Mouse (Mus musculus): ENCODE data around the gene Tmco3. TPM values are rescaled to one million over a fixed set of nuclear protein-coding genes. Genes with fewer than 3 reads are reported as not detected.

Tmco3 gene
- total and polyA plus RNA-seq, 3 experiments = 11.8 to 20.3 TPM; not detected in 1

- Histone ChIP-seq H3K4me3 (ENCODE audit: control insufficient read depth in 1 of 2, insufficient read depth in 1 of 2, low read depth in 2 of 2, low read length in 2 of 2) (no peak overlapping the region), H3K36me3 (ENCODE audit: control insufficient read depth in 1 of 2, insufficient read depth in 2 of 2, low read length in 2 of 2) (no peaks in the 10 kb centered on the region; a peak in 1 of 4 replicates), H3K9me3 (replicated peaks; ENCODE audit: insufficient read depth, low read length) (no peaks in the 10 kb centered on the region), H3K4me1 (ENCODE audit: control insufficient read depth in 1 of 2, insufficient read depth in 2 of 2, low read length in 2 of 2) (no peaks in the 10 kb centered on the region), H3K79me2 (ENCODE audit: control insufficient read depth, insufficient read depth, low read length, poor library complexity) (no peaks in the 10 kb centered on the region), H3K27ac (ENCODE audit: control insufficient read depth, low read depth, low read length) (no peak overlapping the region), H3K27me3 (ENCODE audit: control insufficient read depth in 1 of 2, insufficient read depth in 2 of 2, low read length in 2 of 2) (no peaks in the 10 kb centered on the region), H3K9ac (ENCODE audit: control insufficient read depth, low read depth, low read length, poor library complexity, severe bottlenecking) (no peak overlapping the region)
- DNase-seq (ENCODE audit: low read depth, low spot score) = peak; percentile 35
- TF ChIP-seq MAZ (IDR thresholded peaks at IDR 0.05; ENCODE audit: low read depth, low read length) = no peak
- TF ChIP-seq CTCF (IDR thresholded peaks at IDR 0.05 in 2 of 3, conservative IDR thresholded peaks at IDR 0.05 in 1 of 3; ENCODE audit: control insufficient read depth in 1 of 3, insufficient read depth in 1 of 3, low read depth in 2 of 3, low read length in 3 of 3, poor library complexity in 1 of 3, severe bottlenecking in 1 of 3) = peak; percentile 14 to 36 (median 27)
These were observed 17.9 kb downstream of the Tmco3 start for GRCm38 (mm10) chr8:13305884-13306283.

DNA sequence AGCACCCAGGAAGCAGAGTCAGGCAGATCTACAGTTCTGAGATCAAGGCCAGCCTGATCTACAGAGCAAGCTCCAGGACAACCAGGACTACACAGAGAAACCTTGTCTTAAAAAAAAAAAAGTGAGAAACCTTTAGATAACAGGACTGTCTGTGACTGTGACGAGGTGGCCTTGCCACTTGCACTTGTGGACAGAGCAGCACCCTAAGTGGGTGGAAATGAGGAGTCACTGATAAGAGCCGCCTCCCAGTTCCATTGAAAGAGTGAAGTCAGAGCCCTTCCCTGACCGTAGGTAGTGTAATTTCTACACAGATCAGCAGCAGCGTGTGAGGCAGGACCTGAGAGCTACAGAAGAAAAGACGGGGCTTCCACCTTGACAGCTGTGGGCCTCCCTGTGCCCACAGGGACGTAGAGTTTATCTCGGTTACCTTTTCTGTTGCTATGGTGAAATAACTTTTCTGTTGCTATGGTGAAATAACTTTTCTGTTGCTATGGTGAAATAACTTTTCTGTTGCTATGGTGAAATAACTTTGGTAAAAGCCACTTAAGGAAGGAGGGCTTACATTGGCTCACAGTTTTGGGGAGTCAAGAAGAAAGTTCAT lies 18.4 kb downstream of the Tmco3 start:
- DNase-seq (ENCODE audit: low read depth, low spot score) = peak; percentile 32
- no peaks in the 10 kb centered on the region for H3K9me3 ChIP-seq (replicated peaks; ENCODE audit: insufficient read depth, low read length)
- H3K4me1 ChIP-seq (ENCODE audit: control insufficient read depth in 1 of 2, insufficient read depth in 2 of 2, low read length in 2 of 2) = no peaks in the 10 kb centered on the region
- no peak overlapping the region for H3K27ac ChIP-seq (ENCODE audit: control insufficient read depth, low read depth, low read length)
- H3K27me3 ChIP-seq (ENCODE audit: control insufficient read depth in 1 of 2, insufficient read depth in 2 of 2, low read length in 2 of 2) = no peaks in the 10 kb centered on the region
- TF ChIP-seq KAT2A (conservative IDR thresholded peaks at IDR 0.05; ENCODE audit: low read depth, low read length) (no peak), NELFE (IDR thresholded peaks at IDR 0.05; ENCODE audit: low read depth, low read length) (no peak), MYC (IDR thresholded peaks at IDR 0.05; ENCODE audit: low read depth, low read length) (no peak), GABPA (IDR thresholded peaks at IDR 0.05; ENCODE audit: low read depth, low read length) (no peak), HCFC1 (IDR thresholded peaks at IDR 0.05; ENCODE audit: low read depth, low read length) (no peak), EP300 (IDR thresholded peaks at IDR 0.05; ENCODE audit: low read depth in 1 of 2, low read length in 2 of 2) (no peak), POLR2AphosphoS2 (IDR thresholded peaks at IDR 0.05; ENCODE audit: low read length) (no peak), UBTF (IDR thresholded peaks at IDR 0.05; ENCODE audit: borderline replicate concordance, insufficient read depth, low read depth, low read length) (no peak), SMC3 (IDR thresholded peaks at IDR 0.05; ENCODE audit: low read depth, low read length) (no peak), MEF2A (IDR thresholded peaks at IDR 0.05; ENCODE audit: extremely low read depth, insufficient replicate concordance, low read depth, low read length, poor library complexity, severe bottlenecking) (no peak), TAL1 (IDR thresholded peaks at IDR 0.05; ENCODE audit: low read length) (no peak), USF2 (IDR thresholded peaks at IDR 0.05; ENCODE audit: borderline replicate concordance in 1 of 2, insufficient read depth in 1 of 2, low read depth in 1 of 2, low read length in 2 of 2) (no peak), SIN3A (IDR thresholded peaks at IDR 0.05; ENCODE audit: low read length) (no peak), ZNF384 (IDR thresholded peaks at IDR 0.05; ENCODE audit: low read depth, low read length) (no peak), JUND (IDR thresholded peaks at IDR 0.05; ENCODE audit: low read depth, low read length) (no peak), CTCF (IDR thresholded peaks at IDR 0.05 in 2 of 3, conservative IDR thresholded peaks at IDR 0.05 in 1 of 3; ENCODE audit: control insufficient read depth in 1 of 3, insufficient read depth in 1 of 3, low read depth in 2 of 3, low read length in 3 of 3, poor library complexity in 1 of 3, severe bottlenecking in 1 of 3) (no peak), POLR2A (IDR thresholded peaks at IDR 0.05; ENCODE audit: control insufficient read depth in 1 of 2, insufficient read depth in 1 of 2, low read depth in 1 of 2, low read length in 2 of 2, poor library complexity in 1 of 2) (no peak)
- no peaks in the 10 kb centered on the region for H3K79me2 ChIP-seq (ENCODE audit: control insufficient read depth, insufficient read depth, low read length, poor library complexity)
- no peaks in the 10 kb centered on the region; a peak in 1 of 4 replicates for H3K36me3 ChIP-seq (ENCODE audit: control insufficient read depth in 1 of 2, insufficient read depth in 2 of 2, low read length in 2 of 2)
- H3K9ac ChIP-seq (ENCODE audit: control insufficient read depth, low read depth, low read length, poor library complexity, severe bottlenecking) = no peak overlapping the region
- H3K4me3 ChIP-seq (ENCODE audit: control insufficient read depth in 1 of 2, insufficient read depth in 1 of 2, low read depth in 2 of 2, low read length in 2 of 2) = no peak overlapping the region
